Mouse (Mus musculus) bone marrow macrophage, adult 2 months (primary cell): ENCODE data around the gene Rph3a.

Experiments
- CTCF ChIP-seq: IDR thresholded peaks from 2 replicates; pipeline ENCODE4 v1.5.1; 2012; ENCODE audit warnings: low read depth, mild to moderate bottlenecking, low read length, moderate library complexity
- POLR2A ChIP-seq: IDR thresholded peaks from 2 replicates; pipeline ENCODE4 v1.6.1; 2012; ENCODE audit warnings: mild to moderate bottlenecking, low read depth, low read length, borderline replicate concordance

DNA sequence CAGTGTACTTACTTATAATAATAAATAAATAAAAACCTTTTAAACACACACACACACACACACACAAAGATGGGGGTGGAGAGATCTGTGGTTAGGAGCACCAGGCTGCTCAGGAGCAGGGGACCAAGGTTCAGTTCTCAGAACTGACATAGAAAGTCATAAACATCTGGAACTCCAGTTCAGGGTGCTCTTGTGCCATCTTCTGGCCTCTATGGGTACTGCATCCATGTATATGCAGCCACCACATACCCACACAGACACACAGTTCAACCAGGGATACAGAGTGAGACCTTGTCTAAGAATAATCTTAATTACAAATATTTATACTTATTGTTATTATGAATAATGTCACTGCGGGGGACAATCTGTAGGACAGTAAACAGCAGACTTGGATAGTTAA is 26.9 kb downstream of the Rph3a start:
- TF ChIP-seq CTCF (peak; percentile 41; the same call in 1 of the 2 replicates), POLR2A (no peak)
